Mouse (Mus musculus): ENCODE measurements at regions not wholly inside any gene's neighbourhood (a gene's known extent, or its start where the extent isn't known, plus 50 kb on each side); places are given as distances from the start of the nearest gene placed in this dataset.

DNA sequence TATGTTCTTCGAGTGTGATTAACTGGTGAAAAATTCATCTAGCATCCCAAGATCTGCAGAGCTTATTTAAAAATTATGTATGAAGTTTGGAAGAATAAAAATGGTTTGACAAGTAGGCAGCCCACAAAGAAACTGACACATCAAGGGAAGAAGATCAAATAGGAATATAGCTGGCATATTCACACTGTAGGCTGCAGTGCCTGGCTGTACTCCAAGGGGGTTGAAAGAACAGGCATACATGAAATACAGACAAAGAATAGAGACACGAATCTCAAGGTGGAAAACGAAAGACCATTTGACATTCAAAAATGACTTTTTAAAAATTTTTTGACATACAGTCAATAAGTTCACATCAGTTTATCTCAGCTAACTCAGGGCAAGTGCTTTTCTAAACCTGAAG lies 1382.8 kb upstream of the Prmt6 start:
- peak; percentile 15 to 18 for DNase-seq
